Mouse (Mus musculus) heart, adult 18-20 months (tissue): ENCODE data around the gene Khdc3. TPM values are rescaled to one million over a fixed set of nuclear protein-coding genes. Genes with fewer than 3 reads are reported as not detected.
A peak's percentile ranks its signal among the peaks of the same experiment; 100 is the strongest.
"Not testable (repeated sequence)": the region's sequence is repeated elsewhere in the genome, so short reads cannot be mapped to it uniquely, and the experiment has no call there.

Experiments
- DNase-seq, 2 experiments: peaks; one replicate each; pipeline ENCODE4 v3.0.0; 2021 to 2022; ENCODE audit warnings: mixed read lengths in 1 of 2
- long read RNA-seq, 2 experiments: library from polyadenylated mRNA; stranded (forward); transcript quantifications; one replicate each; pipeline ENCODE4 v2.0.0; 2021
- total RNA-seq, 2 experiments: library from RNA; stranded (reverse); gene quantifications; 2 replicates each; pipeline ENCODE4 v1.2.3; 2021

The Khdc3 gene
- under 1 TPM; 0.40 to 0.46 TPM for total RNA-seq
- long read RNA-seq, experiment 1 = 0 reads
- long read RNA-seq, experiment 2 = 0 reads

GRCm38 (mm10) chr9:73101536-73101935 lies at the start of gene Khdc3:
Khdc3 (plus strand) TSS chr9:73101836.
- no peak for DNase-seq

GRCm38 (mm10) chr9:73055441-73055911 lies 46.2 kb upstream of the Khdc3 start:
- DNase-seq = peak; percentile 28 to 68

- no peak for DNase-seq
These were observed 42.4 kb upstream of the Khdc3 start for GRCm38 (mm10) chr9:73059224-73059623.

- DNase-seq = no peak
These were observed 37.9 kb upstream of the Khdc3 start for GRCm38 (mm10) chr9:73063621-73064290.

- DNase-seq = no peak
These were observed 34.5 kb upstream of the Khdc3 start for GRCm38 (mm10) chr9:73067086-73067485.

GRCm38 (mm10) chr9:73068230-73068679 lies 33.4 kb upstream of the Khdc3 start:
- DNase-seq = peak; percentile 24 to 41

GRCm38 (mm10) chr9:73068688-73069087 lies 32.9 kb upstream of the Khdc3 start:
- no peak for DNase-seq

GRCm38 (mm10) chr9:73070971-73071659 lies 30.5 kb upstream of the Khdc3 start:
- DNase-seq = peak; percentile 33 to 55

GRCm38 (mm10) chr9:73072426-73072825 lies 29.2 kb upstream of the Khdc3 start:
- no peak for DNase-seq

- DNase-seq = no peak
These were observed 28.5 kb upstream of the Khdc3 start for GRCm38 (mm10) chr9:73073169-73073568.

GRCm38 (mm10) chr9:73079349-73079748 lies 22.3 kb upstream of the Khdc3 start:
- not testable (repeated sequence) for DNase-seq

GRCm38 (mm10) chr9:73079801-73080325 lies 21.8 kb upstream of the Khdc3 start:
- DNase-seq = no peak

- DNase-seq = no peak
These were observed 19.2 kb upstream of the Khdc3 start for GRCm38 (mm10) chr9:73082291-73083000.

- no peak for DNase-seq
These were observed 17.7 kb upstream of the Khdc3 start for GRCm38 (mm10) chr9:73083956-73084355.

GRCm38 (mm10) chr9:73085845-73086244 lies 15.8 kb upstream of the Khdc3 start:
- DNase-seq = no peak

- no peak for DNase-seq
These were observed 14.5 kb upstream of the Khdc3 start for GRCm38 (mm10) chr9:73087121-73087520.

GRCm38 (mm10) chr9:73087581-73087980 lies 14.1 kb upstream of the Khdc3 start:
- no peak for DNase-seq

- peak in 1 of 2 experiments; percentile 21 for DNase-seq
These were observed 12.3 kb upstream of the Khdc3 start for GRCm38 (mm10) chr9:73089222-73089920.

- no peak for DNase-seq
These were observed 11.5 kb upstream of the Khdc3 start for GRCm38 (mm10) chr9:73090121-73090520.

GRCm38 (mm10) chr9:73091747-73092146 lies 9.9 kb upstream of the Khdc3 start:
- DNase-seq = peak; percentile 39 to 61

- no peak for DNase-seq
These were observed 7.1 kb upstream of the Khdc3 start for GRCm38 (mm10) chr9:73094580-73094979.

- DNase-seq = no peak
These were observed 3.7 kb upstream of the Khdc3 start for GRCm38 (mm10) chr9:73097898-73098297.
